Mouse (Mus musculus): ENCODE results near the gene Cpsf3. TPM values are rescaled to one million over a fixed set of nuclear protein-coding genes. Genes with fewer than 3 reads are reported as not detected.

Cpsf3 gene
- total RNA-seq, 1 experiment = 57.5 TPM

DNA sequence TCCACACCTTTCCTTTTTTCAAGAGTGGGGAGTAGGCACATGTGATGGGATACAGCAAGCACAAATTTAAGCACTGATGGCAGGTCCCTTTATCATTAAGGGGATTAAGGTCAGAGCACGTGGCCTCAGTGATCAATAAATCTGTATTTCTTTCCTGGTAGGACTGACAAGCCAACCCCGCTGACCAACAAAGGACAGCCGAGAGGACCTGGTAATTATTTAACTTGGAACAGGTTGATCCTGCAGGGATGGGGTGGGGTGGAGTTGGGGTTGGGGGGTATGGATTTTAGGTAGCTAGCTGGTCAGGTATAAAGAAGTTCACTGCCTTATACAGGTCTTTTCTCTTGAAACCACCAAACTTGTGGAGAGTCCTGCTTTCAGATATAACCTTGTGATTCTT lies 20.2 kb upstream of the Cpsf3 start:
- H3K27ac ChIP-seq (ENCODE audit: insufficient read depth, low read depth, low read length, poor library complexity, severe bottlenecking) = no peak overlapping the region
- peaks cover 3% of the 10 kb centered on the region; the same call in 1 of the 2 replicates for H3K36me3 ChIP-seq (ENCODE audit: control insufficient read depth, insufficient read depth, low read length, poor library complexity, severe bottlenecking)
- no peak overlapping the region for H3K4me3 ChIP-seq (ENCODE audit: insufficient read depth in 1 of 2, low read depth in 1 of 2, low read length in 2 of 2, poor library complexity in 1 of 2, severe bottlenecking in 1 of 2)
- in situ Hi-C loops (cut with MboI; ENCODE audit: low sequenced_read_pairs in 2 of 2, unreplicated experiment in 2 of 2) = loop anchor here in 1 of 2 experiments (25.0 kb wide), 1 partner anchor 178 kb away; no protein-coding TSS in a partner anchor
- no peak for DNase-seq (ENCODE audit: low read depth, low spot score)
- no peak overlapping the region for H3K9ac ChIP-seq (ENCODE audit: insufficient read depth, low read depth, low read length, poor library complexity, severe bottlenecking)
- no peak for TF ChIP-seq CHD2 (IDR thresholded peaks at IDR 0.05; ENCODE audit: low read depth, low read length)
- no peak for TF ChIP-seq ZNF384 (IDR thresholded peaks at IDR 0.05; ENCODE audit: low read depth, low read length)
- TF ChIP-seq ZC3H11A (IDR thresholded peaks at IDR 0.05; ENCODE audit: borderline replicate concordance, low read depth, low read length) = no peak
- no peak for TF ChIP-seq HCFC1 (IDR thresholded peaks at IDR 0.05; ENCODE audit: borderline replicate concordance, insufficient read depth, low read length)
- TF ChIP-seq MAFK (IDR thresholded peaks at IDR 0.05; ENCODE audit: insufficient read depth, low read depth, low read length) = no peak
- H3K4me1 ChIP-seq (ENCODE audit: control insufficient read depth in 2 of 2, insufficient read depth in 2 of 2, low read length in 2 of 2, poor library complexity in 1 of 2) = peaks cover 0 to 13% of the 10 kb centered on the region in 2 experiments; a peak in 2 of 4 replicates
- H3K9me3 ChIP-seq (ENCODE audit: control insufficient read depth, insufficient read depth, low read depth, low read length) = no peaks in the 10 kb centered on the region

DNA sequence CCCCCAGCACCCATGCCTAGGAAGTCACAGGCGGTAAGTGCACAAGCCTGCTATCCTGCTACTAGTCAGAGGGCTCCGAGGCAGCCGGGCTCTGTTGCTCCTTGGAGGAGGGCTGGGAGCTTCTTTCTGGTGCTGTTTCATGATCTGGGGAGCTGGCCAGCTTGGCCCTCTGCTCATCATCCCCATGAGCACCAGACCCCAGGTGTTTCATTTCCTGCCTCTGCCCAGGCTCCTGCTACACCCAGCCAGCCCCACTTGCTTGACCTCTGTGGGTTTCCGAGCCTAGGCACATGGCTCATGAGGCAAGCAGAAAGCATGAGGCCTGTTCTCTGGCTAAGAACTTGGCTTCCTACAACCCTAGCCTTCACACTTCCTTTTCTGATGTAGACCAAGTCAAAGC lies 19.7 kb upstream of the Cpsf3 start:
- Histone ChIP-seq H3K9me3 (ENCODE audit: control insufficient read depth, insufficient read depth, low read depth, low read length) (no peaks in the 10 kb centered on the region), H3K4me1 (ENCODE audit: control insufficient read depth in 2 of 2, insufficient read depth in 2 of 2, low read length in 2 of 2, poor library complexity in 1 of 2) (peaks cover 0 to 13% of the 10 kb centered on the region in 2 experiments; a peak in 2 of 4 replicates), H3K4me3 (ENCODE audit: insufficient read depth in 1 of 2, low read depth in 1 of 2, low read length in 2 of 2, poor library complexity in 1 of 2, severe bottlenecking in 1 of 2) (no peak overlapping the region), H3K27ac (ENCODE audit: insufficient read depth, low read depth, low read length, poor library complexity, severe bottlenecking) (no peak overlapping the region), H3K9ac (ENCODE audit: insufficient read depth, low read depth, low read length, poor library complexity, severe bottlenecking) (no peak overlapping the region), H3K36me3 (ENCODE audit: control insufficient read depth, insufficient read depth, low read length, poor library complexity, severe bottlenecking) (peaks cover 3% of the 10 kb centered on the region; the same call in 1 of the 2 replicates)
- in situ Hi-C loops (cut with MboI; ENCODE audit: low sequenced_read_pairs in 2 of 2, unreplicated experiment in 2 of 2) = loop anchor here in 1 of 2 experiments (25.0 kb wide), 1 partner anchor 178 kb away; no protein-coding TSS in a partner anchor
- no peak for DNase-seq (ENCODE audit: low read depth, low spot score)
- TF ChIP-seq MAFK (IDR thresholded peaks at IDR 0.05; ENCODE audit: insufficient read depth, low read depth, low read length) (no peak), HCFC1 (IDR thresholded peaks at IDR 0.05; ENCODE audit: borderline replicate concordance, insufficient read depth, low read length) (no peak)

DNA sequence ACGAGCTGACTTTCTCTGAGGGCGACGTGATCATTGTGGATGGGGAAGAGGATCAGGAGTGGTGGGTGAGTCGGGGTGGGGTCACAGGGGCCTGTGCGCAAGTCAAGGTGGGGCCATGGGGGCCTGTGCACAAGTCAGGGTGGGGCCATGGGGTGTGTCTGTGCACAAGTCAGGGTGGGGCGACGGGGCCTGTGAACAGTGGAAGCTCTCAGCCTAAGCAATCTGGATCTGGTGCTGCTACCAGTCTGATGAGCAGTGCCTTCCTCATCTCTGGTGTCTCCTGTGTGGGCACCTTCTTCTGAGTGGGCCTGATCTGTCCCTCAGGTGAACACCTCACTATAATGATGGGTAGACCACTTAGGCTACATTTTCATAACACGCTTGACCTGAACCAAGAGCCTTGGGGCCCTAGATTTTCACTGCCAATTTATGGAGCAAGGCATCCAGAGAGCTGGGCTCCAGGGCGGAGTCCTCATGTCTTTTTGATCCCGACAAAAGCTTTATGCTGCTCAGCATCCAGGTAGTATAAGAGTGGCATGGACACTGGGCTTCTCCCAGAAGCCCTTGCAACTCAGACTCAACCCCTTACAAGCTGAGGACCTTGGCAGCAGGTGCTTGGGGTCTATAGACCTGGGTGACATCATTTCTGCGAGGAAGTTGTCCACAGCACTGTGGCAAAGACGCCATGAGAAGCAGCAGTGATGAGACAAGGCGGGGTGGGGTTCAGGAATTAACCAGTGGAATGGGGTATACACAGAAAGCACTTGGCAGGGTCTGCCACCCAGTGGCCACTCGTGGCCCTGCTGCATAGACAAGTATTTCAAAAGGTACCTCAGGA lies 19.0 kb upstream of the Cpsf3 start:
- no peak overlapping the region for H3K27ac ChIP-seq (ENCODE audit: insufficient read depth, low read depth, low read length, poor library complexity, severe bottlenecking)
- H3K4me1 ChIP-seq (ENCODE audit: control insufficient read depth in 2 of 2, insufficient read depth in 2 of 2, low read length in 2 of 2, poor library complexity in 1 of 2) = peaks cover 0 to 13% of the 10 kb centered on the region in 2 experiments; a peak in 2 of 4 replicates
- no peak overlapping the region for H3K9ac ChIP-seq (ENCODE audit: insufficient read depth, low read depth, low read length, poor library complexity, severe bottlenecking)
- peak; percentile 43 for DNase-seq (ENCODE audit: low read depth, low spot score)
- peaks cover 3% of the 10 kb centered on the region; the same call in 1 of the 2 replicates for H3K36me3 ChIP-seq (ENCODE audit: control insufficient read depth, insufficient read depth, low read length, poor library complexity, severe bottlenecking)
- no peaks in the 10 kb centered on the region for H3K9me3 ChIP-seq (ENCODE audit: control insufficient read depth, insufficient read depth, low read depth, low read length)
- TF ChIP-seq ZNF384 (IDR thresholded peaks at IDR 0.05; ENCODE audit: low read depth, low read length) (no peak), CHD2 (IDR thresholded peaks at IDR 0.05; ENCODE audit: low read depth, low read length) (no peak), MAFK (IDR thresholded peaks at IDR 0.05; ENCODE audit: insufficient read depth, low read depth, low read length) (peak; percentile 21; the same call in 1 of the 2 replicates), ZC3H11A (IDR thresholded peaks at IDR 0.05; ENCODE audit: borderline replicate concordance, low read depth, low read length) (peak; percentile 50; the same call in 1 of the 2 replicates), HCFC1 (IDR thresholded peaks at IDR 0.05; ENCODE audit: borderline replicate concordance, insufficient read depth, low read length) (no peak)
- H3K4me3 ChIP-seq (ENCODE audit: insufficient read depth in 1 of 2, low read depth in 1 of 2, low read length in 2 of 2, poor library complexity in 1 of 2, severe bottlenecking in 1 of 2) = no peak overlapping the region
- in situ Hi-C loops (cut with MboI; ENCODE audit: low sequenced_read_pairs in 2 of 2, unreplicated experiment in 2 of 2) = loop anchor here in 1 of 2 experiments (25.0 kb wide), 1 partner anchor 179 kb away; no protein-coding TSS in a partner anchor

DNA sequence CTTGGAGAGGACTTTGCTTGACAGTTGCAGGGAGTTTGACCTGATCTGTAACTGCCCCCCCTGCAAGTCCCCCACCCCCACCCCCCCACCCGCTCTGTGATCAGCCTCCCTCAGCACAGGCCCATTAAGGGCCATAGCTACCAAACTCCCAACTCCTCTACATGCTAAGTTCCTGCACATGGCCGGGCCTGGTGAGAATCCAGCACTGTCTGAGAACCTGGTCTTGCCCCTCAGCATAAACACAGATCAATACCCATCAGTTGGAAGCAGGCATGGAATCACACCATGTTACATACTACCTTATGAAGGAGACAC lies 18.4 kb upstream of the Cpsf3 start:
- no peaks in the 10 kb centered on the region for H3K9me3 ChIP-seq (ENCODE audit: control insufficient read depth, insufficient read depth, low read depth, low read length)
- in situ Hi-C loops (cut with MboI; ENCODE audit: low sequenced_read_pairs in 2 of 2, unreplicated experiment in 2 of 2) = loop anchor here in 1 of 2 experiments (25.0 kb wide), 1 partner anchor 179 kb away; no protein-coding TSS in a partner anchor
- H3K4me1 ChIP-seq (ENCODE audit: control insufficient read depth in 2 of 2, insufficient read depth in 2 of 2, low read length in 2 of 2, poor library complexity in 1 of 2) = peaks cover 0 to 13% of the 10 kb centered on the region in 2 experiments; a peak in 2 of 4 replicates
- no peak for TF ChIP-seq MAFK (IDR thresholded peaks at IDR 0.05; ENCODE audit: insufficient read depth, low read depth, low read length)
- no peak for TF ChIP-seq ZC3H11A (IDR thresholded peaks at IDR 0.05; ENCODE audit: borderline replicate concordance, low read depth, low read length)
- TF ChIP-seq CHD2 (IDR thresholded peaks at IDR 0.05; ENCODE audit: low read depth, low read length) = no peak
- TF ChIP-seq ZNF384 (IDR thresholded peaks at IDR 0.05; ENCODE audit: low read depth, low read length) = no peak
- no peak overlapping the region for H3K27ac ChIP-seq (ENCODE audit: insufficient read depth, low read depth, low read length, poor library complexity, severe bottlenecking)
- DNase-seq (ENCODE audit: low read depth, low spot score) = no peak
- peaks cover 3% of the 10 kb centered on the region; the same call in 1 of the 2 replicates for H3K36me3 ChIP-seq (ENCODE audit: control insufficient read depth, insufficient read depth, low read length, poor library complexity, severe bottlenecking)
- no peak overlapping the region for H3K4me3 ChIP-seq (ENCODE audit: insufficient read depth in 1 of 2, low read depth in 1 of 2, low read length in 2 of 2, poor library complexity in 1 of 2, severe bottlenecking in 1 of 2)
- H3K9ac ChIP-seq (ENCODE audit: insufficient read depth, low read depth, low read length, poor library complexity, severe bottlenecking) = no peak overlapping the region
